Comparison of ENCODE assay signal across 18 mouse cellular contexts in genomic region chr6:143592490-143592889, GRCm38 (mm10).
A peak's percentile ranks its signal among the peaks of the same experiment; 100 is the strongest.
DNase-seq lines count a peak whose midpoint lies in the region; ATAC-seq and TF ChIP-seq lines count a peak whose summit lies in the region.
"Had no signal": no experiment of that assay in that cellular context is flagged by ENCODE, and none has a peak within 500 bp of the region (broad histone marks: within the 10 kb centered on the region; RNA-seq: fewer than 3 reads in every experiment).

No protein-coding gene starts in this region.

- no peak overlapping the region for H3K9ac ChIP-seq in hindbrain, postnatal 0 days (replicated peaks; ENCODE audit: low read length)
- H3K9ac ChIP-seq in hindbrain, embryonic 16.5 days (ENCODE audit: low read depth, low read length) = no peak overlapping the region
- H3K9ac ChIP-seq in CH12.LX (ENCODE audit: insufficient read depth, low read depth) = no peak overlapping the region
- H3K9ac ChIP-seq: forebrain, postnatal 0 days; heart, embryonic 15.5 days; hindbrain, embryonic 14.5 days; neural tube, embryonic 12.5 days had no signal

- in situ Hi-C loops in CH12.LX (cut with MboI; ENCODE audit: low pct_ligation_motif_present, low pct_unique_long_range_greater_than_20kb, low sequenced_read_pairs) = no loop called here

- DNase-seq in hindbrain, postnatal 0 days (ENCODE audit: low spot score) = no peak
- peak; percentile 10 for DNase-seq in lung, postnatal 10 days
- no peak for DNase-seq in lung, postnatal 4 days
- DNase-seq in CH12.LX (ENCODE audit: extremely low read depth) = peak; percentile 38
- DNase-seq in brain, embryonic 14.5 days (ENCODE audit: low read depth) = no peak
- DNase-seq in heart, embryonic 10.5 days (ENCODE audit: low spot score) = no peak
- DNase-seq in layer of hippocampus, postnatal 14 days (ENCODE audit: low spot score in 2 of 2) = no peak
- DNase-seq: adrenal gland, postnatal 36 days; cerebellum, adult 11 months; forebrain, postnatal 0 days; gastrocnemius, postnatal 36 days; right cerebral cortex, adult 18-20 months had no signal

- no peak overlapping the region for H3K4me3 ChIP-seq in hindbrain, postnatal 0 days (ENCODE audit: low read length)
- H3K4me3 ChIP-seq in hindbrain, embryonic 16.5 days (ENCODE audit: low read length) = no peak overlapping the region
- H3K4me3 ChIP-seq in CH12.LX (replicated peaks in 1 of 3; ENCODE audit: low read depth in 2 of 3, low read length in 2 of 3, poor library complexity in 1 of 3) = no peak overlapping the region
- H3K4me3 ChIP-seq in heart, embryonic 10.5 days = no peak overlapping the region
- H3K4me3 ChIP-seq: heart, embryonic 15.5 days; megakaryocyte, embryonic 14.5 days; neural tube, embryonic 12.5 days had no signal

- TF ChIP-seq CTCF in hindbrain, postnatal 0 days (IDR thresholded peaks at IDR 0.05; ENCODE audit: low read depth) = peak; percentile 31; the same call in 1 of the 2 replicates
- peak in 1 of 2 experiments; percentile 25; a peak in 2 of 4 replicates for TF ChIP-seq CTCF in CH12.LX (conservative IDR thresholded peaks at IDR 0.05 in 1 of 2, IDR thresholded peaks at IDR 0.05 in 1 of 2; ENCODE audit: low read depth in 2 of 2, low read length in 2 of 2)
- TF ChIP-seq CTCF in brain, embryonic 14.5 days (IDR thresholded peaks at IDR 0.05; ENCODE audit: borderline replicate concordance, extremely low read depth, insufficient read depth, insufficient read length) = peak; percentile 11; the same call in 1 of the 2 replicates

- no peak for TF ChIP-seq POLR2A in CH12.LX (IDR thresholded peaks at IDR 0.05; ENCODE audit: low read depth, low read length)
- no peak for TF ChIP-seq POLR2A in brain, embryonic 14.5 days (IDR thresholded peaks at IDR 0.05; ENCODE audit: borderline replicate concordance, extremely low read depth, insufficient read depth, insufficient read length, poor library complexity, severe bottlenecking)

- H3K27ac ChIP-seq in hindbrain, postnatal 0 days = no peak overlapping the region
- no peak overlapping the region for H3K27ac ChIP-seq in hindbrain, embryonic 16.5 days (ENCODE audit: low read depth, low read length)
- H3K27ac ChIP-seq in CH12.LX (ENCODE audit: insufficient read depth, low read depth) = no peak overlapping the region
- no peak overlapping the region for H3K27ac ChIP-seq in heart, embryonic 10.5 days
- H3K27ac ChIP-seq: heart, embryonic 15.5 days; hindbrain, embryonic 14.5 days; neural tube, embryonic 12.5 days had no signal

- H3K79me2 ChIP-seq in CH12.LX (replicated peaks; ENCODE audit: control insufficient read depth, extremely low read depth, insufficient read depth, poor library complexity, severe bottlenecking) = no peaks in the 10 kb centered on the region

- dilution Hi-C loops in CH12.LX (cut with MboI; ENCODE audit: extremely low pct_ligation_motif_present, extremely low pct_unique_long_range_greater_than_20kb, low sequenced_read_pairs) = no loop called here

- peak; percentile 11 for TF ChIP-seq RAD21 in CH12.LX (IDR thresholded peaks at IDR 0.05; ENCODE audit: low read depth, low read length)

- WGBS in hindbrain, postnatal 0 days = 85% methylated on average over 3 of the region's 3 CpGs
- WGBS in hindbrain, embryonic 16.5 days = 91% methylated on average over 3 of the region's 3 CpGs
- WGBS in heart, embryonic 10.5 days = 83% methylated on average over 3 of the region's 3 CpGs

- H3K27me3 ChIP-seq in hindbrain, postnatal 0 days (ENCODE audit: insufficient read depth, low read length) = no peaks in the 10 kb centered on the region
- no peaks in the 10 kb centered on the region for H3K27me3 ChIP-seq in hindbrain, embryonic 16.5 days (replicated peaks; ENCODE audit: control insufficient read depth, insufficient read depth, low read length)
- H3K27me3 ChIP-seq in CH12.LX (replicated peaks) = no peaks in the 10 kb centered on the region
- no peaks in the 10 kb centered on the region for H3K27me3 ChIP-seq in heart, embryonic 10.5 days (ENCODE audit: insufficient read depth, poor library complexity, severe bottlenecking)
- H3K27me3 ChIP-seq: heart, embryonic 15.5 days; megakaryocyte, embryonic 14.5 days; neural tube, embryonic 12.5 days had no signal

- no peak for ATAC-seq in hindbrain, postnatal 0 days
- no peak for ATAC-seq in hindbrain, embryonic 16.5 days
- ATAC-seq: forebrain, postnatal 0 days had no signal

- H3K4me1 ChIP-seq in hindbrain, postnatal 0 days (ENCODE audit: insufficient read depth, low read length) = no peaks in the 10 kb centered on the region
- H3K4me1 ChIP-seq in hindbrain, embryonic 16.5 days (ENCODE audit: control insufficient read depth, insufficient read depth, low read depth, low read length) = no peaks in the 10 kb centered on the region
- no peaks in the 10 kb centered on the region for H3K4me1 ChIP-seq in CH12.LX (ENCODE audit: control insufficient read depth in 1 of 2, insufficient read depth in 2 of 2)
- H3K4me1 ChIP-seq in heart, embryonic 10.5 days = no peaks in the 10 kb centered on the region
- H3K4me1 ChIP-seq: heart, embryonic 15.5 days; megakaryocyte, embryonic 14.5 days; neural tube, embryonic 12.5 days had no signal

- no peaks in the 10 kb centered on the region for H3K36me3 ChIP-seq in hindbrain, postnatal 0 days (ENCODE audit: insufficient read depth, low read length)
- no peaks in the 10 kb centered on the region for H3K36me3 ChIP-seq in hindbrain, embryonic 16.5 days (ENCODE audit: control insufficient read depth, insufficient read depth, low read length)
- H3K36me3 ChIP-seq in CH12.LX (replicated peaks in 1 of 2; ENCODE audit: control insufficient read depth in 1 of 2, insufficient read depth in 1 of 2, low read length in 1 of 2) = no peaks in the 10 kb centered on the region
- no peaks in the 10 kb centered on the region for H3K36me3 ChIP-seq in heart, embryonic 10.5 days
- H3K36me3 ChIP-seq: heart, embryonic 15.5 days; neural tube, embryonic 12.5 days had no signal

- no peak for TF ChIP-seq EP300 in CH12.LX (IDR thresholded peaks at IDR 0.05; ENCODE audit: low read length)

- no peak overlapping the region for H3K4me2 ChIP-seq in hindbrain, postnatal 0 days (ENCODE audit: low read depth, low read length)
- H3K4me2 ChIP-seq in hindbrain, embryonic 16.5 days (ENCODE audit: low read length) = no peak overlapping the region
- H3K4me2 ChIP-seq in CH12.LX (ENCODE audit: insufficient read depth, low read depth, poor library complexity, severe bottlenecking) = no peak overlapping the region
- H3K4me2 ChIP-seq: heart, embryonic 15.5 days; hindbrain, embryonic 14.5 days; liver, embryonic 11.5 days; neural tube, embryonic 12.5 days had no signal

- H3K9me3 ChIP-seq in hindbrain, postnatal 0 days (ENCODE audit: low read length) = no peaks in the 10 kb centered on the region
- H3K9me3 ChIP-seq in hindbrain, embryonic 16.5 days (ENCODE audit: control insufficient read depth, low read length) = no peaks in the 10 kb centered on the region
- no peaks in the 10 kb centered on the region for H3K9me3 ChIP-seq in CH12.LX (replicated peaks; ENCODE audit: low read length)
- no peaks in the 10 kb centered on the region for H3K9me3 ChIP-seq in heart, embryonic 10.5 days
- H3K9me3 ChIP-seq: heart, embryonic 15.5 days; neural tube, embryonic 12.5 days had no signal

TF ChIP-seq in CH12.LX, 34 proteins besides CTCF, POLR2A, EP300 and RAD21:
- TF ChIP-seq JUND (conservative IDR thresholded peaks at IDR 0.05; ENCODE audit: low read depth, low read length) = no peak
- no peak for TF ChIP-seq CHD2 (IDR thresholded peaks at IDR 0.05; ENCODE audit: low read length)
- peak; percentile 8; the same call in 1 of the 2 replicates for TF ChIP-seq SMC3 (IDR thresholded peaks at IDR 0.05; ENCODE audit: low read depth, low read length)

Comparison
In these comparisons a context has a peak if more than half of its experiments do, and no peak if none do; other contexts are left out.
1. DNase-seq: peak in lung, postnatal 10 days (single experiment) and CH12.LX (single experiment); none in hindbrain, postnatal 0 days (single experiment), lung, postnatal 4 days (0 of 2), brain, embryonic 14.5 days (single experiment), heart, embryonic 10.5 days (single experiment) and layer of hippocampus, postnatal 14 days (0 of 2).